Mouse (Mus musculus): Measurements from ENCODE around the gene Olfr1454.

The Olfr1454 gene

DNA sequence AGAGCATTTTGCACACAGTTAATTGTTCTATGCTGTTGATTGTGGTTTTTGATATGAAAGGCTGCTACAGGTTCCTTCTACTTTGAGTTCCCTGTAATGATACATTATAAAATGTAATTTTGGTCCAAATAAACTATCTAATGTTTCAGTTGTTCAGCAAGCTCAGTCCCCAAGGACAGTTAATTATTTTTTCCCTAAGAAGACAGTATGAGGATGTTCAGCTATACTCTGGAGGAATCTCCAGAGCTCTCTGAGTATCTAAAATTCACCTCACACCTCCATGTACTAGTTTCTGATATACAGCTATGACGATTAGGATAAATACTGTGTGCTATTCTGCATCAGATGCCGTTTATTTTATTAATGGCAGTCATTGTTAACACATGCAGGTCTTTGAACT, at the start of gene Olfr1454:
Gene Olfr1454, plus strand, starts transcription at position 301 of the 400 bp plus-strand sequence.
- no peak for ATAC-seq (ENCODE audit: insufficient number of reproducible peaks, low FRiP score, low TSS enrichment)

DNA sequence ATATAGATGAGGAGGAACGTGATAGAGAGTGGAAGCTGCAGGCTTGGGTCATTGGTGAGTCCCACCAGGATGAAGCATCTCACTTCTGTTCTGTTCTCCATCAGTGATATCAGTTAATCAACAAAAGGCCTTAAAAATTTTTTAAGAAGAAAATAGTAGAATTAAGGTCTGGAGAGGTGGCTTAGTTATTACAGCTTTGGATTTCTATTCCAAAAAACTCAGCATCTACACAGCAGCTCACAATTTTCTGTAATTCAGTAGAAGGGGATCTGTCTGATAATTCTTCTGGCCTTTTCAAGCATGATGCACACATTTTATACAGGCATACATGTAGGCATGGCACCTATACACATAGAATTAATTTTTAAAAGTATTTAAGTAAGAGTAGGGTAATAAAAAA, 32.2 kb upstream of the Olfr1454 start, which contains the start of gene Olfr1453:
Gene Olfr1453, minus strand, starts transcription at position 101 of the 400 bp plus-strand sequence.
- ATAC-seq (ENCODE audit: insufficient number of reproducible peaks, low FRiP score, low TSS enrichment) = no peak

DNA sequence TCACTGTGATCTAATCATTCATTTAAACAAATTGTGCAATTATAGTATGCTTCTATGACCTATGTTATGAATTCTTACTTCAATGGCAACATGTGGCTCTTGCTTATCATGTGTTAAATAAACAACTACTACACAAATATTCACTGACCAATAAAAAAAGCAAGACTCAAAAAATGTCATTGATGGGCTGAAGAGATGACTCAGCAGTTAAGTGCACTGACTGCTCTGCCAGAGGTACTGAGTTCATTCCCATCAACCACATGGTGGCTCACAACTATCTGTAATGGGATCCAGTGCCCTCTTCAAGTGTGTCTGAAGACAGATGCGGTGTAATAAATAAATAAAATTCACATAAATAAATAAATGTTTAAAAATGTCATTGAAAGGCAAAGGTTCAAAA, 33.5 kb downstream of the Olfr1454 start:
- no peak for ATAC-seq (ENCODE audit: insufficient number of reproducible peaks, low FRiP score, low TSS enrichment)

DNA sequence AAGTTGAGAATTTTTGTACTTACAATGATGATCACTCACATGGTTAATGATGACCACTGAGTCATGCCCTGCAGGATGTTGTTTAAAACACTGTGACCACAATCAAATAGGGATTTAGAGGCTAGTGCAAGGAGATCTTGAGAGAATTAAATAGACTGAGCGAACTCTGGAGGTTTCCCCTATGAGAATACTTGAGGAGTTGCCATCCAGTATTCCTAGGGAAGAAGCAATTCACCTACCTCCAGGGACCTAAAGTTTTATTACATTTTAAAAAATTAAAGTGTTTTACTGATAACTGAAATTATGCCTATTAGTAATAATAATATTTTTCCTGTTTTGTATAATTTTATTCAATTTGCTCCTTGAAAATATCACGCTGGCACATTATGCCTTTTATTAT, 37.4 kb downstream of the Olfr1454 start, which contains the start of gene Olfr1457:
Gene Olfr1457, minus strand, starts transcription at position 101 of the 400 bp plus-strand sequence.
- ATAC-seq (ENCODE audit: insufficient number of reproducible peaks, low FRiP score, low TSS enrichment) = no peak

DNA sequence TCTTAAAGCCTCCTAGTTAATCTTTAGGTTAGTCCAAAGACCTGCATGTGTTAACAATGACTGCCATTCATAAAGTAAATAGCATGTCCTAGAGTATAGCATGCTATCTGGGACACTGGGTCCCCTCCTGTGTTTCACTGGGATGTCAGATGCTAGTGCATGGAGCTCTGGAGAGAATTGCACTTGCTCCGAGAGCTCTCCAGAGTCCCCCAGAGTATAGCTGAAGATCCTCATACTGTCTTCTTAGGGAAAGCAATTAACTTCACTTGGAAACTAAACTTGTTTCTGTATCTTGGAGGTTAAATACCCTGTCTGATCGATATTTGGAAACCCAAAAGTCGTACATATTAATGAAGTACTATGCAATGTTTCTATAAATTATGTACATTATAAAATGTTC, 46.3 kb downstream of the Olfr1454 start, which contains the start of gene Olfr1458:
Gene Olfr1458, minus strand, starts transcription at position 101 of the 400 bp plus-strand sequence.
- ATAC-seq (ENCODE audit: insufficient number of reproducible peaks, low FRiP score, low TSS enrichment) = no peak
